Mouse (Mus musculus) heart, postnatal 0 days (tissue): ENCODE data around the gene Epor. TPM values are rescaled to one million over a fixed set of nuclear protein-coding genes. Genes with fewer than 3 reads are reported as not detected.

Experiments
- ATAC-seq: fragments of 200-750 bp; cut with Nextera tagmentation; 2 replicates; pipeline ENCODE4 v1.8.0; 2017; ENCODE audit warnings: low read depth, moderate number of reproducible peaks, moderate library complexity; ENCODE audit not compliant: insufficient read depth
- DNase-seq: peaks from one replicate; pipeline ENCODE4 v3.0.0-alpha.2; 2016; ENCODE audit warnings: low spot score
- H3K27ac ChIP-seq: fragments of 300-500 bp; sonication (generic); 2 replicates; pipeline ENCODE4 v1.5.1; 2014; ENCODE audit warnings: low read depth, mild to moderate bottlenecking
- H3K27me3 ChIP-seq: fragments of 300-500 bp; sonication (generic); 2 replicates; pipeline ENCODE4 v1.6.1; 2014; ENCODE audit warnings: low read length, mixed read lengths; ENCODE audit not compliant: control insufficient read depth, insufficient read depth
- H3K36me3 ChIP-seq: fragments of 300-500 bp; sonication (generic); replicated peaks from 2 replicates; pipeline ENCODE4 v1.6.1; 2014; ENCODE audit warnings: low read length, mixed read lengths; ENCODE audit not compliant: control insufficient read depth, insufficient read depth
- H3K4me1 ChIP-seq: fragments of 300-500 bp; sonication (generic); 2 replicates; pipeline ENCODE4 v1.6.1; 2014; ENCODE audit warnings: antibody characterized with exemption; ENCODE audit not compliant: control insufficient read depth, insufficient read depth
- H3K4me2 ChIP-seq: fragments of 300-500 bp; sonication (generic); 2 replicates; pipeline ENCODE4 v1.6.1; 2014; ENCODE audit warnings: low read depth, mild to moderate bottlenecking, low read length, moderate library complexity
- H3K4me3 ChIP-seq: fragments of 300-500 bp; sonication (generic); 2 replicates; pipeline ENCODE4 v1.5.1; 2014; ENCODE audit warnings: low read depth, low read length
- H3K9ac ChIP-seq: fragments of 300-500 bp; sonication (generic); replicated peaks from 2 replicates; pipeline ENCODE4 v1.6.1; 2014; ENCODE audit warnings: low read depth, low read length, mixed read lengths
- H3K9me3 ChIP-seq: fragments of 300-500 bp; sonication (generic); replicated peaks from 2 replicates; pipeline ENCODE4 v1.6.1; 2016; ENCODE audit warnings: low read length; ENCODE audit not compliant: control insufficient read depth
- CTCF ChIP-seq: IDR thresholded peaks from 2 replicates; pipeline ENCODE4 v1.5.1; 2016; ENCODE audit warnings: antibody characterized with exemption, control low read depth, low read depth
- EP300 ChIP-seq: IDR thresholded peaks from 2 replicates; pipeline ENCODE4 v1.6.1; 2016; ENCODE audit warnings: antibody characterized with exemption, low read depth
- WGBS: fragments of 180-500 bp; shearing (Covaris S2); extraction: QIAGEN DNeasy Blood & Tissue Kit; methylation state at CpG from one replicate; pipeline ENCODE4 v1.1.7; 2014; 5-methylcytosine and 5-hydroxymethylcytosine counted together
- polyA plus RNA-seq: library from polyadenylated mRNA; unstranded; fragments of >200 nt; fragmentation: Nextera tagmentation; extraction: Ambion mirVana; gene quantifications from 2 replicates; pipeline ENCODE4 v1.2.1, GENCODE M21; 2015
- total RNA-seq: library from RNA; depleted of rRNA; stranded (reverse); fragments of >200 nt; gene quantifications from 2 replicates; pipeline ENCODE4 v1.2.3, GENCODE M21; 2014; ENCODE audit warnings: low replicate concordance

Gene Epor
- total and polyA plus RNA-seq, 2 experiments from 2014 or later: 2.8 to 3.4 TPM

GRCm38 (mm10) chr9:21953600-21953999 lies 9.7 kb downstream of the Epor start:
- no peak for TF ChIP-seq EP300
- no peak for TF ChIP-seq CTCF
- DNase-seq: no peak
- WGBS: 14% methylated on average over 3 of the region's 3 CpGs

DNA sequence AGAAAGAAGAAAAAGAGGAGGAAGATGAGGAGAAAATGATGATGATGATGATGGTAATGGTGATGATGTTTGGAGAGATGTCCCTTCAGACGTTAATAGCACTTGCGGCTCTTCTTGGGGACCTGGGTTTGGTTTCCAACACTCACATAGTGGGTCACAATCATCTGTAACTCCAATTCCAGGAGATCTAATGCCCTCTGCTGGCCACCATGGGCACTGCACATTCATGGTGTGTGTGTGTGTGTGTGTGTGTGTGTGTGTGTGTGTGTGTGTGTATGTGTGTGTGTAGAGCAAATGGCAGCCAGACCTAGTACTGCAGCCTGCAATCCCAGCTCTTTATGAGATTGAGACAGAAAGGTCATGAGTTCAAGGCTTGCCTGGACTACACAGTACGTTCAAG lies 11.3 kb downstream of the Epor start:
- Histone ChIP-seq H3K9me3 (no peaks in the 10 kb centered on the region), H3K27ac (no peak overlapping the region), H3K9ac (no peak overlapping the region), H3K4me3 (no peak overlapping the region), H3K27me3 (peaks cover 8% of the 10 kb centered on the region; the same call in 1 of the 2 replicates), H3K4me2 (no peak overlapping the region), H3K4me1 (peaks cover 5% of the 10 kb centered on the region; the same call in 1 of the 2 replicates), H3K36me3 (no peaks in the 10 kb centered on the region)
- DNase-seq: no peak
- WGBS: 77% methylated on average over 3 of the region's 3 CpGs
- no peak for TF ChIP-seq CTCF
- ATAC-seq: no peak

More at GRCm38 (mm10) chr9:21953600-21953999, 9.7 kb downstream of the Epor start:
- no peaks in the 10 kb centered on the region for H3K36me3 ChIP-seq
- H3K27ac ChIP-seq: no peak overlapping the region
- no peaks in the 10 kb centered on the region for H3K9me3 ChIP-seq
- no peak for ATAC-seq
- H3K27me3 ChIP-seq: 0 out of 2 replicates have a peak, but pooled peaks cover 3% of the 10 kb centered on the region
- H3K4me2 ChIP-seq: no peak overlapping the region
- H3K4me1 ChIP-seq: peaks cover 5% of the 10 kb centered on the region; the same call in 1 of the 2 replicates
- no peak overlapping the region for H3K9ac ChIP-seq
- H3K4me3 ChIP-seq: no peak overlapping the region

DNA sequence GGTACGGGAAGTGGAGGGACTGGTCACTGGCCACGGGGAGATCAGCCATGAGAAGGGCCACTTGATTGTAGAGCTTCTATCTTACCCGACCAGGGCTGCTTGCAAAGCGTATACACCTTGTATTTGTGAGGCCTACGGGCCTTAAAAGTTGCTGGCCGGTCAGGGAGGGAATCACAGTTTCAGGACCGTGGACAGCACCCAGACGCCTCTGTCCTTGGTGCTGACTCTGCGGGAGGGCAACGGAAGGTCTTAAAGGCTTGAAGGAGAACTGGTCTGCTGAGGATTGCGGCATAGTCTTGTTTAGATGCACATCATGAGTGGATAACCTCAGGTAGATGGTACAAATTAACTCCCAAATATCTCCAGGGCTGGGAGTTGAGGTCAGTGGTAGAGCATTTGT lies 13.0 kb downstream of the Epor start:
- 17% methylated on average over 11 of the region's 11 CpGs for WGBS
- Histone ChIP-seq H3K4me3 (no peak overlapping the region), H3K36me3 (no peaks in the 10 kb centered on the region), H3K27me3 (peaks cover 8% of the 10 kb centered on the region; the same call in 1 of the 2 replicates), H3K27ac (no peak overlapping the region), H3K4me1 (no peaks in the 10 kb centered on the region), H3K9ac (no peak overlapping the region), H3K4me2 (no peak overlapping the region), H3K9me3 (no peaks in the 10 kb centered on the region)
- peak; percentile 17 for DNase-seq
- TF ChIP-seq CTCF: no peak
- TF ChIP-seq EP300: no peak
- no peak for ATAC-seq

GRCm38 (mm10) chr9:21948790-21949189 lies 14.5 kb downstream of the Epor start:
- TF ChIP-seq EP300 (no peak), CTCF (no peak)
- ATAC-seq: no peak
- no peak overlapping the region for H3K9ac ChIP-seq
- no peaks in the 10 kb centered on the region for H3K4me1 ChIP-seq
- no peaks in the 10 kb centered on the region for H3K9me3 ChIP-seq
- no peak overlapping the region for H3K4me2 ChIP-seq
- peaks cover 11% of the 10 kb centered on the region; the same call in 1 of the 2 replicates for H3K27me3 ChIP-seq
- H3K4me3 ChIP-seq: no peak overlapping the region
- 63% methylated on average over 6 of the region's 6 CpGs for WGBS
- DNase-seq: no peak
- no peak overlapping the region for H3K27ac ChIP-seq
- no peaks in the 10 kb centered on the region for H3K36me3 ChIP-seq

GRCm38 (mm10) chr9:21948146-21948545 lies 15.2 kb downstream of the Epor start:
- no peak overlapping the region for H3K4me3 ChIP-seq
- no peaks in the 10 kb centered on the region for H3K9me3 ChIP-seq
- no peak overlapping the region for H3K4me2 ChIP-seq
- H3K36me3 ChIP-seq: no peaks in the 10 kb centered on the region
- TF ChIP-seq CTCF (no peak), EP300 (no peak)
- no peak overlapping the region for H3K9ac ChIP-seq
- WGBS: 53% methylated on average over 8 of the region's 8 CpGs
- peaks cover 12% of the 10 kb centered on the region; the same call in 1 of the 2 replicates for H3K27me3 ChIP-seq
- no peaks in the 10 kb centered on the region for H3K4me1 ChIP-seq
- DNase-seq: no peak
- no peak for ATAC-seq
- H3K27ac ChIP-seq: no peak overlapping the region

- DNase-seq: no peak
- H3K36me3 ChIP-seq: no peaks in the 10 kb centered on the region
- no peaks in the 10 kb centered on the region for H3K9me3 ChIP-seq
- no peak overlapping the region for H3K4me2 ChIP-seq
- WGBS: 5% methylated on average over 26 of the region's 28 CpGs
- H3K4me3 ChIP-seq: no peak overlapping the region
- H3K27me3 ChIP-seq: peaks cover 12% of the 10 kb centered on the region; the same call in 1 of the 2 replicates
- H3K9ac ChIP-seq: no peak overlapping the region
- no peaks in the 10 kb centered on the region for H3K4me1 ChIP-seq
- no peak for TF ChIP-seq CTCF
- TF ChIP-seq EP300: no peak
- no peak for ATAC-seq
- no peak overlapping the region for H3K27ac ChIP-seq
These were observed 15.7 kb downstream of the Epor start for GRCm38 (mm10) chr9:21947540-21948130.
